Mouse (Mus musculus) myocyte (in vitro differentiated cells): ENCODE measurements around the gene Mtmr4. TPM values are rescaled to one million over a fixed set of nuclear protein-coding genes. Genes with fewer than 3 reads are reported as not detected.

Experiments
- H3K27me3 ChIP-seq: one replicate; pipeline ENCODE4 v1.6.1; 2011; ENCODE audit not compliant: control insufficient read depth, insufficient read depth, insufficient read length
- H3K36me3 ChIP-seq: one replicate; pipeline ENCODE4 v1.6.1; 2011; ENCODE audit not compliant: control insufficient read depth, insufficient read depth
- H3K4me2 ChIP-seq: one replicate; pipeline ENCODE4 v1.6.1; 2011; ENCODE audit warnings: low read depth, control low read depth
- H3K4me3 ChIP-seq: one replicate; pipeline ENCODE4 v1.5.1; 2011; ENCODE audit warnings: mild to moderate bottlenecking, control low read depth, moderate library complexity
- H3K79me2 ChIP-seq: one replicate; pipeline ENCODE4 v1.6.1; 2011; ENCODE audit not compliant: control insufficient read depth, insufficient read depth
- H3ac ChIP-seq: one replicate; pipeline ENCODE4 v1.6.1; 2011; ENCODE audit not compliant: control insufficient read depth, insufficient read length
- CEBPB ChIP-seq: IDR thresholded peaks from 2 replicates; pipeline ENCODE4 v1.6.1; 2011; ENCODE audit warnings: mild to moderate bottlenecking, moderate library complexity; ENCODE audit not compliant: poor library complexity, insufficient read depth, severe bottlenecking
- E2F4 ChIP-seq: IDR thresholded peaks from one replicate; pipeline ENCODE4 v1.6.1; 2011; ENCODE audit warnings: mild to moderate bottlenecking, control low read depth, moderate library complexity; ENCODE audit not compliant: insufficient read depth
- MAX ChIP-seq: IDR thresholded peaks from one replicate; pipeline ENCODE4 v1.6.1; 2011; ENCODE audit warnings: low read depth, mild to moderate bottlenecking, control low read depth
- MYOD1 ChIP-seq, 3 experiments: IDR thresholded peaks; one replicate each; pipeline ENCODE4 v1.6.1; 2011; ENCODE audit warnings: control low read depth in 2 of 3, low read depth in 2 of 3, mild to moderate bottlenecking in 2 of 3, moderate library complexity in 1 of 3; ENCODE audit not compliant: insufficient read length in 2 of 3, control insufficient read depth in 1 of 3
- MYOG ChIP-seq, 3 experiments: IDR thresholded peaks; one replicate each; pipeline ENCODE4 v1.6.1; 2011; ENCODE audit warnings: control low read depth in 2 of 3, low read depth in 2 of 3, mild to moderate bottlenecking in 2 of 3; ENCODE audit not compliant: insufficient read length in 2 of 3, control insufficient read depth in 1 of 3, insufficient read depth in 1 of 3
- POLR2A ChIP-seq: IDR thresholded peaks from one replicate; pipeline ENCODE4 v1.6.1; 2011; ENCODE audit warnings: low read depth, mild to moderate bottlenecking, control low read depth, moderate library complexity; ENCODE audit not compliant: insufficient read length
- POLR2AphosphoS2 ChIP-seq: IDR thresholded peaks from one replicate; pipeline ENCODE4 v1.6.1; 2011; ENCODE audit warnings: low read depth, control low read depth; ENCODE audit not compliant: insufficient read length
- REST ChIP-seq: IDR thresholded peaks from one replicate; pipeline ENCODE4 v1.6.1; 2011; ENCODE audit warnings: mild to moderate bottlenecking, control low read depth, moderate library complexity; ENCODE audit not compliant: insufficient read depth, insufficient read length
- SRF ChIP-seq: IDR thresholded peaks from one replicate; pipeline ENCODE4 v1.6.1; 2011; ENCODE audit warnings: low read depth; ENCODE audit not compliant: control insufficient read depth, insufficient read length
- TCF12 ChIP-seq: IDR thresholded peaks from one replicate; pipeline ENCODE4 v1.6.1; 2011; ENCODE audit warnings: mild to moderate bottlenecking, control low read depth; ENCODE audit not compliant: poor library complexity, insufficient read depth, severe bottlenecking
- TCF3 ChIP-seq: IDR thresholded peaks from one replicate; pipeline ENCODE4 v1.6.1; 2011; ENCODE audit warnings: low read depth, control low read depth; ENCODE audit not compliant: insufficient read length
- USF1 ChIP-seq: IDR thresholded peaks from one replicate; pipeline ENCODE4 v1.6.1; 2011; ENCODE audit warnings: low read depth, mild to moderate bottlenecking, control low read depth, moderate library complexity
- polyA plus RNA-seq: library from polyadenylated mRNA; unstranded; fragments of >200 nt; fragmentation: generic; extraction: Trizol; gene quantifications from one replicate; pipeline ENCODE4 v1.2.1, GENCODE M21; 2012; ENCODE audit warnings: missing spikeins

The Mtmr4 gene
- polyA plus RNA-seq, 1 experiment, result 10.6 TPM

GRCm38 (mm10) chr11:87592713-87593598 lies 994 bp downstream of the Mtmr4 start:
- Histone ChIP-seq H3K36me3 (peaks cover 4% of the 10 kb centered on the region), H3K4me3 (peak overlapping the region; percentile 97), H3K79me2 (peaks cover 18% of the 10 kb centered on the region), H3K4me2 (peak overlapping the region; percentile 92), H3ac (peak overlapping the region; percentile 57), H3K27me3 (no peaks in the 10 kb centered on the region)
- TF ChIP-seq CEBPB (no peak), USF1 (no peak), POLR2AphosphoS2 (no peak), E2F4 (no peak), MYOG (IDR thresholded peaks at IDR 0.05; ENCODE audit: control insufficient read depth in 1 of 3, insufficient read depth in 1 of 3, insufficient read length in 2 of 3, low read depth in 2 of 3) (no peak)

- peak overlapping the region; percentile 89 for H3K4me2 ChIP-seq
- peaks cover 18% of the 10 kb centered on the region for H3K79me2 ChIP-seq
- peak overlapping the region; percentile 33 for H3K4me3 ChIP-seq
- no peak for TF ChIP-seq USF1
- peak in 1 of 3 experiments; percentile 9 for TF ChIP-seq MYOD1 (IDR thresholded peaks at IDR 0.05; ENCODE audit: control insufficient read depth in 1 of 3, insufficient read length in 2 of 3, low read depth in 2 of 3)
- TF ChIP-seq SRF, result no peak
- peak; percentile 53 for TF ChIP-seq POLR2AphosphoS2
- TF ChIP-seq REST, result no peak
- no peak for TF ChIP-seq MAX
- no peak for TF ChIP-seq MYOG (IDR thresholded peaks at IDR 0.05; ENCODE audit: control insufficient read depth in 1 of 3, insufficient read depth in 1 of 3, insufficient read length in 2 of 3, low read depth in 2 of 3)
- peak; percentile 68 for TF ChIP-seq POLR2A
- no peak for TF ChIP-seq TCF12
- no peak for TF ChIP-seq E2F4
- no peak for TF ChIP-seq TCF3
- no peaks in the 10 kb centered on the region for H3K27me3 ChIP-seq
- peaks cover 16% of the 10 kb centered on the region for H3K36me3 ChIP-seq
- peak overlapping the region; percentile 28 for H3ac ChIP-seq
Observed at GRCm38 (mm10) chr11:87595327-87595841, 3.4 kb downstream of the Mtmr4 start.

GRCm38 (mm10) chr11:87595976-87596375 lies 4.0 kb downstream of the Mtmr4 start:
- Histone ChIP-seq H3ac (peak overlapping the region; percentile 28), H3K4me3 (peak overlapping the region; percentile 33), H3K36me3 (peaks cover 19% of the 10 kb centered on the region), H3K4me2 (peak overlapping the region; percentile 89), H3K79me2 (peaks cover 12% of the 10 kb centered on the region), H3K27me3 (no peaks in the 10 kb centered on the region)
- TF ChIP-seq POLR2AphosphoS2, result no peak
- TF ChIP-seq MYOD1 (IDR thresholded peaks at IDR 0.05; ENCODE audit: control insufficient read depth in 1 of 3, insufficient read length in 2 of 3, low read depth in 2 of 3), result no peak
- no peak for TF ChIP-seq POLR2A
- no peak for TF ChIP-seq USF1
- no peak for TF ChIP-seq MYOG (IDR thresholded peaks at IDR 0.05; ENCODE audit: control insufficient read depth in 1 of 3, insufficient read depth in 1 of 3, insufficient read length in 2 of 3, low read depth in 2 of 3)
- no peak for TF ChIP-seq MAX

GRCm38 (mm10) chr11:87596492-87596891 lies 4.5 kb downstream of the Mtmr4 start:
- H3ac ChIP-seq, result no peak overlapping the region
- peak overlapping the region; percentile 89 for H3K4me2 ChIP-seq
- peaks cover 10% of the 10 kb centered on the region for H3K79me2 ChIP-seq
- H3K36me3 ChIP-seq, result peaks cover 24% of the 10 kb centered on the region
- no peaks in the 10 kb centered on the region for H3K27me3 ChIP-seq
- H3K4me3 ChIP-seq, result peak overlapping the region; percentile 33
- TF ChIP-seq POLR2AphosphoS2 (no peak), SRF (no peak), POLR2A (no peak), MYOG (IDR thresholded peaks at IDR 0.05; ENCODE audit: control insufficient read depth in 1 of 3, insufficient read depth in 1 of 3, insufficient read length in 2 of 3, low read depth in 2 of 3) (no peak), MAX (no peak), CEBPB (no peak), REST (no peak), USF1 (no peak), TCF3 (no peak), TCF12 (no peak), E2F4 (no peak), MYOD1 (IDR thresholded peaks at IDR 0.05; ENCODE audit: control insufficient read depth in 1 of 3, insufficient read length in 2 of 3, low read depth in 2 of 3) (no peak)

GRCm38 (mm10) chr11:87597061-87597460 lies 5.1 kb downstream of the Mtmr4 start:
- Histone ChIP-seq H3K27me3 (no peaks in the 10 kb centered on the region), H3K36me3 (peaks cover 25% of the 10 kb centered on the region), H3K4me3 (no peak overlapping the region), H3K79me2 (peaks cover 10% of the 10 kb centered on the region), H3ac (no peak overlapping the region), H3K4me2 (no peak overlapping the region)
- TF ChIP-seq MYOG (IDR thresholded peaks at IDR 0.05; ENCODE audit: control insufficient read depth in 1 of 3, insufficient read depth in 1 of 3, insufficient read length in 2 of 3, low read depth in 2 of 3), result no peak
- no peak for TF ChIP-seq TCF3
- no peak for TF ChIP-seq USF1
- no peak for TF ChIP-seq MYOD1 (IDR thresholded peaks at IDR 0.05; ENCODE audit: control insufficient read depth in 1 of 3, insufficient read length in 2 of 3, low read depth in 2 of 3)
- TF ChIP-seq SRF, result no peak
- TF ChIP-seq E2F4, result no peak
- TF ChIP-seq POLR2AphosphoS2, result no peak
- TF ChIP-seq POLR2A, result no peak
- no peak for TF ChIP-seq MAX
- no peak for TF ChIP-seq TCF12
- no peak for TF ChIP-seq CEBPB
- no peak for TF ChIP-seq REST
